Mouse (Mus musculus) kidney, postnatal 10 days (tissue): Measurements from ENCODE around the gene Srrm3.

Source experiments
- DNase-seq: peaks from one replicate; pipeline ENCODE4 v3.0.0; 2021; ENCODE audit warnings: mixed read lengths

Srrm3 gene

DNA sequence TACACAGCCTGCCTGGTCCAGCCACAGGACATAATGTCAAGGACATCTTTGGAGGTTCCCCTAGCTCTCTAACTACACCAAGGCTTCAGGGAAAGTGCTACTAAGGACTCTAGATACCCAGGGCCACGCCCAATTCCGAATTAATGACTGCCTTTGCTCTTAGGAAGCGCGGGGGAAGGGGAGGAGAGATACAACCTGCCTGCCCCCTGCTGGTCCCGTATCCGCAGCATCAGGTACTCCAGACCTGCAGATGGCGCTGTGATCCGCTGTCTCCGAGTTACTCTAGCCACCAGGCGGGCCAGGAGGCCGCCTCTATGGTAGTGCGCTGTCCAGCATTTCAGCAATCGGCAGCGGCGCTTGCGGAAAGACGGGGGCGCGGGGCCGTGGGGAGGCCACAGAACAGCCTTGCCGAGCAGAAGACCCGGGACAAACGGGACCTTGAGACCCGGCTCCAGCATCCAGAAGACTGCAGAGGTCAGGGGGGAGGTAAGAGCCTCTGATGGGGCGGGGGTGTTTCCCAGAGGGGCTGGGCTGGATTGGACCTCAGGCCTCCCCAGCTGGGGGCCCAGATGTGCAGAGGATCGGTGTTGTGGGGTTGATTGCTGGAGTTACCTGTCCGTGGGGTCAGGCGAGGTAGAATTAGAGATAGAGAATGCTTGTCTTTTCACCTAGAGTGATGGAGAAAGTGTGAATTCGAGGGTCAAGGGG is at the start of gene Srrm3:
TSS of gene Srrm3 (plus strand) at position 336 of the 708 bp plus-strand sequence.
- DNase-seq: peak; percentile 95

DNA sequence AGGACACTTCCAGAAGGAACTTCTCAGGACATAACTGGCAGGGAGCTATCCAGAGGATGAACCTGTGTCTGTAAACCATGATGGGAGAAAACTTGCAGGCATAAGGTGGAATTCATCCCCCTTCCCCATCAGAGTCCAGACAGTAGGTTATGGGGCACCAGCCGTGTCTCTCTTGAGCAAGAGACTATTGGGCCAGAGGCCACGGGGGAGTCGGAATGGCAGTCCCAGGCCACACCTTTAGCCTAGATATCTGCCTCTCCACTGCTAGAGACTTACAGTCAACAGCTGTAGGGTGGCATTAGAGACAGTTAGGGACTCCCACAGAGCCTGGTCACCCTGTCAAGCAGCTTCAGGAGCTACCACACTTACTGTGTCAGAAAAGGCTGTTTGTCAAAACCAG is 44.8 kb upstream of the Srrm3 start:
- DNase-seq: no peak

DNA sequence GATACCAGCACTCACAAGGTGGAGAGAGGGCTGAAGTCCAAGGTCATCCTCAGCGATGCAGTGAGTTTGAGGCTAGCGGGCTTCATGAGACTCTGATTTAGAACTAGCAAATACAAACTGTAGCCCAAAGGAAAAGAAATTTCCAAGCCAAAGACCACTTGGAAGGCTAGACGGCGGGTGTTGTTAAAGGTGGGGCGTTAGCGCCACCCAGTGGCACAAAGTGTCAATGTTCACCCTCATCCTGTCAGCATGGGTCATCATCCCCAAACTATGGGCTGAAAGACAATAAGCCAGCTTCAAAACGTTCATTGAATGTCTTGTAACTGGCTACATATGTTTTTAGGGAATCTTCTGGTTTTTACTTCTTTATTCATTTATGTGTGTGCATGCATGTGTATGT is 43.2 kb upstream of the Srrm3 start:
- peak; percentile 86 for DNase-seq

DNA sequence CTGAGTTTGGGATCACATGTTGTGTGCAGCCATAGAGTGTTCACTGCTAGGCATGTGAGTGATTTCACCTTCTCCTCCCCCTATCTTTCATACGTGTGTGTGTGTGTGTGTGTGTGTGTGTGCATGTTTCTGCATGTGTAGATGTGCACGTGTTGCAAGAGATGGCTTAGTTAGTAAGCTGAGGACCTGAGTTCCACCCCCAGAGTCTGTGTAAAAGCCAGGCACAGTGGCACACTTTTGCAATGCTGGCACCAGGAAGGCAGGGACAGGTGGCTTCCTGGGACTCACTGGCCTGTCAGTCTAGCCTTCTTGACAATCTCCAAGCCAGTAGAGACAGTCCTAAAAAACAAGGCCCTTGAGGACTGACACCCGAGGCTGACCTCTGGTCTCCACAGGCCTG is 41.7 kb upstream of the Srrm3 start:
- DNase-seq: no peak

DNA sequence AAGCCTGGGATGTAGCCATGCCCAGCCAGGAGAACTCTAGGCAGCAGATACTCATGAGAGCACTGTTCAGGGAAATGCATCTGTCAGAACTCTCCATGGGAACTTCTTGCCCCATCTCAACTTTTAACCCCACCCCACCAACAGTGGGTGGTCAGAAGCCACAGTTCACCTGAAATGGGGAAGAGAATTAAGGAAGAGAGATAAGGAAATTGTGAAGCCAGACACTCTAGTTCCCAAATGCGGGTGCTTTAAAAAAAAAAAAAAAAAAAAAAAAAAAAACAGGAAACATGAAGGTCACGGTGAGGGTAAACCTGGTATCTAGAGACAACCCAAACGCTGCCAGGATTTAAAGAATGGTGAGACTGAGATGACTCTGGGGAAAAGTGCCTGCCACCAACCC is 34.2 kb upstream of the Srrm3 start:
- no peak for DNase-seq

DNA sequence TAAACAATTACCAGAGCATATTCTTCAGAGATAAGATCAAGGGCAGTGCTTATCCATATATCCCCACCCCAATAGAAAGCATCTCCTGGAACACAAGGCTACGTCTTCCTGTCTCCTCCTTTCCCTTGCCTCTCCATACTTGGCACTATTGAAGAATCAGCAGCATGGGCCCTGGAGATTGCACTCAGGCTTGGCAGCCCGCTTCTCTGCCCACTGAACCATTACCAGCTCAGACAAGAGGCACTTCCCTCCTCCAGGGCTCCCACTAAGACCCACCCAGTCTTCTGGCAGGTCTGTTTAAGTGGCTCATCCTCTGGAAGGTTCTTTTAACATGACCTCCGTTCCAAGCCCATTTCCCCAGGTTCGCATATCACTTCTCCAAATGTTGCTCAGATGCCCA is 30.1 kb upstream of the Srrm3 start:
- peak; percentile 39 for DNase-seq

DNA sequence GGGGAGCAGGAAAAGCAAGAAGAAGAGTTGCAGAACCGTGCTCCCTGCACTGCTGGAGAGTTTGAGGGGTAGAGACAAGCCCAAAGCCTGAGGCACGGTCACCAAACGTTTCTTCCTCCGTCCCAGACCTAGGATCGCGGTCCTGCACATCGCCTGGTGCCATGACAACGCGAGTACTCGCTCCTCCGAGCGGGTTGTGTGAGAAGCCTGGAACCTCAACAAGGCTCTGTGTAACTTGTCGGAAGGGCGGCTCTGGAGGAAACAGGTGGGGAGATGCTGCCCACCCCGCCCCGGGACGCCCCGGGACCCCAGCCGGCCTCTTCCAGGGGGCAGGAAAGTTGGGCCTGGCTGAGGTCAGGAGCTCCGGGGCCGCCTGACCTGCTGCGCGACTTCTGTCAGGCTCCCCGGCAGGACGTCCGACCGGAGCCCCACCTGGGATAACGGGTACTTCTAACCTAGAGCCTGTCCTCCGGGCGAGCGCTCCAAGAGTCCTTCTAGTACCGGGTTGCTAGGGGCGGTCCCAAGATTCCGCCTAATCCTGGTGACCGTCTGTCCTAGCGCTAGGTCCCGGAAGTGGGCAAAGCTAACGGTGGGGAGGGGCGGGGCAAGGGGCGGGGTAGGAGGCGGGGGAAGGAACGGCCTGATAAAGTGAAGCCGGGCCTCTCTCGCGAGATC is 28.8 kb upstream of the Srrm3 start, which contains the start of gene Styxl1:
TSS of gene Styxl1 (minus strand) at position 590 of the 675 bp plus-strand sequence.
- DNase-seq: no peak

DNA sequence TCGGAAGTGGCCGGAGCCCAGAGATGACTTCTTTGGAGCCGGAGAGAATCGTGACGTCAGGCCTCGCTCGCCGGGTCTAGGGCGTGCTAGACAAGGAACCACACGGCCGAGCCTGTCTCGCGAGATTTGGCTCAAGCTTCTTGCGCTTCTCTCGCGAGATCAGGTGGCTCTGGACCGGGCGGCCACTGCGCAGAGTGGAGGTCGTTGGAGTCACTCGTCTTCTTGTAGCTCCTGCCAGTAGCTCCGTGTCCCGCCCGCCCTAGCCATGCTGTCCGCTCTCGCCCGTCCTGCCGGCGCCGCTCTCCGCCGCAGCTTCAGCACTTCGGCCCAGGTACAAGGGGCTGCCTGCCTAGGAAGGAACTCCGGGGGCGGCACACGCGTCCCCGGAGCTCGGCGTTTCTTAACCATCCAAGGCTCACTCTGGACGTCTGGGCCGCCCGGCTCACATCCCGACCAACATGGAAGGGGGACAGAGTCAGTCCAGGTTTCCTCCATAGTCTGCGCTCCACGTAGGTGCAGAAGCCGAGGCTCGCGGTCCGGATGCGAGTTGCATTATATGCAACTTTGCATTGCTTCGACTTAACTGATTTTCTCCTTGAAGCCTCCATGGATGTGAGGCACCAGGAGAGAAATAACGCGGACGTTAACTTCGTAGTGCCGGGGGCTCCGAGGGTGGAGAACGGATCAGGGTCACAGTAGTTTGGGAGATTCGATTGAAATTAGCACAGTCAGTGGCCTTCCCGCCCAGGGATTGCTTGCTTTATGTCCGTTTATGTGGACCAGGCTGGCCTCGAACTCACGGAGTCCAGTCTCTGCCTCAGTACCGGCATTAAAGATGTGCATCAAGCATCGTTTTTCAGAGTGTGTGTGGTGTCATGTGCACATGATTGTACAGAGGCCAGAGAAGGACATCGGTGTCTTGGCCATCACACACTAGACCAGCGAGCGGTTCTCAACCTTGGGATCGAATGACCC is 27.9 kb upstream of the Srrm3 start, which contains the start of gene Mdh2:
TSS of gene Mdh2 (plus strand) at position 10 of the 975 bp plus-strand sequence.
- DNase-seq: peak; percentile 100

DNA sequence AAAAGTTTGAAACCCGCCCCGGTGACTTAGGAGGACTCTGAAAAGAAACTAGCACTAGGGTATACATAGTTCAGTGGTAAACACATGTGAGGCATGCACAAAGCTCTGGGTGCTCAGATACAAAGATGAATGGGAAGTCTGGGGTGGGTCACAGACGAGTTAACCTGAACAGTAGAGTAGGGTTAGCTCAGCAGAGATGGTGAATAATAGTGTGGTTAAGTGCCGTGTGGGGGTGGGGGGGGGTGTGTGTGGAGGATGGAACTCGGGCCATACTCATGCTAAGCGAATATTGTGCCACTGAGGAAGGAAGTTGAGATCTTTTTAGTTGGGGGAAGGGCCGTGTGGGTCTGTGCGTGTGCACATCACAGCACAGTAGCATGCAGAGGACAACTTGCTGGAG is 26.4 kb upstream of the Srrm3 start:
- DNase-seq: no peak

DNA sequence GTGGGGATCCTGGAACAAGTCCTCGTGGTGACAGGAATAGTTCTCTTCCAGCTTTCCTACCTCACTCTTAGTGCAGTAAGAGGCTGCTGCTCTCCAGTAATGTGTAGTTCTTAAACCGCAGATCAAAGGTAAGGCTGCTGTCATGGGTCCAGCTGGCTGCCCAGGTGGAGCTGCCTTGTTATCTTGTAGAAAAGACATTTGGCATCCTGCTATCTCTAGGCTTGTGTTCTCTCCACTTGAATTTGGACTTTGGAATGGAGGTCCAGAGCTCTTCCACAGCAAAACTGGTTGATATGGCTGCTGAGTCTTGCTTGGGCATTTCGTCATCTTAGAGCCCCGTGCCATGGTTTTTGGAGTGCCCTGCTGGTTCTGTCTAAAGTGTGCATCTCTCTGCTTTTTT is 23.8 kb upstream of the Srrm3 start:
- DNase-seq: no peak

DNA sequence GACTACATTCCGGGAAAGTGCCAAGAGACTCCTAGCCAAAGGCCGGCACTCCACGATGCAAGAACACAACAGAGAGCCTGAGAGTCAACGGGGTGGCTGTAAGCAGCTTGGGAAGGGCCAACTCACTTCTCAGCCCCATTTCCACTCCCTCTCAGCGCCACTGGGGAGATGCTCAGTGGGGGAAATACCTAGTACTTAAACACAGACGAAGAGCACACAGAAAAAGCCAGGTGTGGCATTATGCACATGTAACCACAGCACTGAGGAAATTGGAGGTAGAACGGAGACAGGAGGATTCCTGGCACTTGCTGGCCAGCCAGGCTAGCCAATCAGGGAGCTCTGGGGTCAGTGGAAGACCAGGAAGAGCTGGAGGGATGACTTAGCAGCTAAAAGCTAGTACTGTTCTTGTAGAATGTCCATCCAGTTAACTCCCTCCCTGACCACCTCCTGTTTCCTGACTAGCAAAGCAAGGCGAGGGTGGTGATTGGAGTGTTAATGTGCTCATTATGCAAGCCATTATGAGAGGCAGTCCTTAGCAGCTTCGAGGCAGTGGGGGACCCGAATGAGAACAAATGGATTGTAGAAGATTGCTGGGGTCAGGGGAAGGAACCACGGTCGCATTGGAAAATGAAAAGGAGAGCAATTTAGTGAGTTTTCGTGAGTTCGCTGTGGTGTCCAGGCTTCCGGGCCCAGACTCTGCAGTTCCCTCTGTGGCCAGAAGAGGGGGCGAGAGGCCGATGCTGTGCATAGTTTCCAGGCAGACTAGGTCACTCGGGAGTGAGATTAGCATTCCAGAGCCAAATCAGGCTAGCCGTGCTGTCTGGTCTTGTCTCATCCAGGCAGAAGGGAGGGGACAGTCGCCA is 12.5 kb upstream of the Srrm3 start:
- peak; percentile 93 for DNase-seq

DNA sequence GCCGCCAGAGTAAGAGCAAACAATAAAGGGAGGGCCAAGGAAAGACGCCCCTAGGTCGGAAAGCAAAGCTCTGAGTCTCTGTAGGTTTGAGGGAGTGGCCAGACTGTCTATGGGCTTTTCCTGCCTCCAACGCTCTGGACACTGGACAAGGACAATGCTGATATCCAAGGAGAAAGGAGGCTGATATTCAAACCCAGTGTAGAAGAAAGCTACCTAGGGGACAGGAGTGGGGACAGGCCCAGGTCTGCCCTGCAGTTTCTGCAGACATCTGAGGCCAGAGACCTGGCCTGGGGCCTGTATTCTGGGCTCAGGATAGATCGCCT is 11.9 kb upstream of the Srrm3 start:
- DNase-seq: no peak

DNA sequence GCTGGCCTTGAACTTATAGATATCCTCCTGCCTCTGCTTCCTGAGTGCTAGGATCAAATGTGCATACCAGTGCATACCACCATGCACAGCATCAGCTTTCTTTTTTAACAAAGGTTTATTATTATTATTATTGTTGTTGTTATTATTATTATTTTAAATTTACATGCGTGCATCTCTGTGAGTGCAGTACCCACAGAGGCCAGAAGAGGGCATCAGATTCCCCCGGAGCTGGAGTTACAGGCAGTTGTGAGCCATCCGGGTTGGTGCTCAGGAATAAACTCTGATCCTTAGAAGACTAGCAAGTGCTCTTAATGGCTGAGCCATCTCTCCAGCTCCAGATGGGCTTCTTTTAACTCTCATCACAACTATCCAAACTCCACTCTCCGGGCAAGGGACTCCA is 6.9 kb upstream of the Srrm3 start:
- peak; percentile 34 for DNase-seq

DNA sequence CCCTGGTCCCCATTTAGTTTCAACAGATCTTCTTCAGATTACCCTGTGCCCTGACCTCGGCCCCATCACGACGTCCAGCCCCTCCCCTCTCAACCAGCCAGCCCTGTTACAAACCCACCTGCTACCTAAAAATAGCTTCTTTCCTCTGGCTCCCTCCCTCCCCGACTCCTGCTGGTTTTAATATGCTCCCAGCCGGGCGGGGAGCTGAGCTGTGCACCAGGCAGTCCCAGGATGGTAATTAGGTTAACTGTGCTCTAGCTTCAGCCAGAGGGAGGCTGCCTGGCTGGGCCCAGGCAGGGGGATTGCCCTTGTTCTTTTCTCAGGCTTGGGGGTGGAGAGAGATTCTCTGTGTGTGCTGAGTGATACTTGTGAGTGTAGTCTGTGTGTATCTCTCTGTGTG is 5.8 kb upstream of the Srrm3 start:
- DNase-seq: no peak

DNA sequence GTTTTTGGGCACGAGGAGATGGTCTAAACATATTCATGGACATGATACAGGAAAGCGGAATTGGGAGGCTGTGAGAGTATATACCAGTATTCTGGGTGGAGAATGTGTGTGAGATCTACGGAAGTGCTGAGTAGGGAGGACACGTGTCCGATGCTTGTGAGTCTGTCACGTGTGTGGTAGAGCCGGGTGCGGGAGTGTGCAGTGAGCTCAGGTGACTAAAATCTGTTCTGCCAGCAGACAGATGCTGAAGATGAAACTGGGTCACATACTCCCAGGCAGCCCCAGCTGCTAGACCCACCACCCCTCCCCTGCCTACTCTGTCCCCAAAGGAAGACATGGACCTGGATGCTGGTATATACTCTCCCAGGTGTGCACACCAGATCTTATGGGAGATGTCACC is 4.0 kb upstream of the Srrm3 start:
- DNase-seq: no peak

DNA sequence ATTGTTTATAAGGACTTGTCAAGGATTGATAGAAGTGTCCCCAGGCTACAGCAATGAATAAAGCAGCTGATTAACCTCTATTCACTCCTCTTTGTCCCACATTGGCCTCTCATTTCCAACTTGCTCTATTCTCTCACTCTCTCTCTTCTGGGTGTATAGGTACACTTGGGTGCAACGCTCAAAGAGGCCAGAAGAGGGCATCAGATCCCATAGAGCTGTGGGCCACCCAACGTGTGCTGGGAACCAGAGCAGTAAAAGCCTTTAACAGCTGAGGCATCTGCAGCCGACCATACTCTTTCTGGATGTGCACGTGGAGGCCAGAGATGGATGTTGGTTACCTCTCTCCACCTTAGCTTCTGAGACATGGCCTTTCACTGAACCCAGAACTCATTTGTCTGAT is 3.6 kb upstream of the Srrm3 start:
- no peak for DNase-seq

DNA sequence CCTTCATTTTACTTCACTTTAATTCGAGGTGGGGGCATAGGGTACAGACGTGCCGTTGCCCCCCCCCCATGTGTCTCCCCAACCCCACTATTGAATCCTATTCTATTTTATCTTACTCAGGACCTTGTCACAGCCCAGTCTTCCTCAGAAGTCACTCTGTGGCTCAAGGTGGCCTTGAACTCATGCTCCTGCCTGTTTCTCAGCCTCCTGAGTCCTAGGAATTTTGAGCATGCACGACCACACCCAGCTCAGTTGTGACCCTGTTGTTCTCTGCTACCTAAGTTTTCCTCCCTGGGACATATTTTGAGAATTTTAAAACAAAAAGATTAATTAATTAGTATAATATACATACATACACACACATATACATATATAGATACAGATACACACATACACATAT is 3.0 kb upstream of the Srrm3 start:
- no peak for DNase-seq

DNA sequence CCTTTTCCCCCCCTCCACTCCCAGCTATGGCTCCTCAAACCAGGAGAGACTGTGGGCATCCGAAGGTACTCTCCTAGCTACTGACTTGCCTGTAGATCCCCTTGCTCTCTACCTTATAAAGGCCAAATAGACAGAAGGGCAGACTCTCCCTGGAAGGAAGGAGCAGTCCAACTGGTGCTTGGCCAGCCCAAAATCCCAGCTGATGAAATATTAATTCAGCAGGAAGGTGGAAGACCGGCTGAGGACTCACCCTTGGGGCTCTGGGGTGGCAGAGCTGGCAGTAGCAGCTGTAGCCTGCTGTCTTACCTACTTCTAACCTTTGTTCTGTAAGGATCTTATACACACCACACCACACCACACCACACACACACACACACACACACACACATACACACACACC is 2.0 kb upstream of the Srrm3 start:
- no peak for DNase-seq

DNA sequence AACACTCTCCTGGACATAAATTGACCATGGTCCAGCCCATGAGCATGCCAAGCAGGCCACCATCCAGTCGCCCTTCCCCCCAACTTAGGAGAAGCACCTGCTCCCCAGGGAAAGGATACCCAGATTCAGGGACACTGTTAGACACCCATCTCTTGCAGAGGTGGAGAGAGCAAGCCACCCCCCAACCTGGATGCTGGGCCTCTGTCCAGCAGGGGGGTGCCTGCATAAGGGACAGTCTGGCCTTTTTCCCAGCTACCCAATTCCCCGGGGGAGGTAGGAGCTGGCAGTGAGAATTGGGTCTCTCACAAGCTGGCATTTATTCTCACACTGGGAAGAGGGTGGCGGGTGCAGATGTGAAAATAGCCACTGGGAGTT is 560 bp downstream of the Srrm3 start:
- DNase-seq: no peak

DNA sequence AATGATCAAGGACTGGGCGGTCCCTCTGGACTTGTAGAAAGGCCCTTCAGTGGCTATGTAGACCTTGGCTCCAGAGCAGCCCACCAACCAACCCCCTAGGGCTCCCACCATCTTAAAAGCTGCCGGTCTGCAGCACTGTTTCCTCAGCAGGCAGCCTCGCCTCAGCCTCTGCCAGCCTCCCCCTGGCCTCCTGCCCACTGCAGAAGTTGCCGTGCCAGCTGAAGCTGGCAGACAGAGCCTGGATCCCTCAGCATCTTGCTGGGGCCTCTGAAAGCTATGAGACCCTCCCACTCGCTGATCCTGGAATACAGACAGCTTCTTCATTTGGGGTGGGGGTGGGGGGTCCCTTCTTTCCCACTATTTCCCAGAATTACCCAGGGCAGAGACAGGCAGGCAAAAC is 6.3 kb downstream of the Srrm3 start:
- no peak for DNase-seq

DNA sequence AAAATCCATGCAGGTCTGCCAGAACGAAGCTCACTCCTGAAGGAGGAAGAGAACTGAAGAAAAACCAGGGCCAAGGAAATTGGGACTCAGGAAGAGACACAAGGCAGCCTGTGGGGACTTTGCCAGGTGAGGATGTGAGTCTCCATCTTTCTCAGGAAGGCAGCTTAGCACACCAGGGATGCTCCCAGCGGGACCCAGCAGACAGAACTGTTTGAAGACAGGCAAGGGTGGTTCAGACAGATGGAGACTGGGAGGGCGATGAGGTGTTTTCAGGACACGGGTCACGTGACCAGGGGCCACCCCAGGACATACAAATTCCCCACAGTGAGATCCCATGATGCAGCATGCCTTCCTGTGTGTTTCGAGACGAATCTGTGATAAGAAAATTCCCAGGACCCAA is 11.8 kb downstream of the Srrm3 start:
- no peak for DNase-seq

DNA sequence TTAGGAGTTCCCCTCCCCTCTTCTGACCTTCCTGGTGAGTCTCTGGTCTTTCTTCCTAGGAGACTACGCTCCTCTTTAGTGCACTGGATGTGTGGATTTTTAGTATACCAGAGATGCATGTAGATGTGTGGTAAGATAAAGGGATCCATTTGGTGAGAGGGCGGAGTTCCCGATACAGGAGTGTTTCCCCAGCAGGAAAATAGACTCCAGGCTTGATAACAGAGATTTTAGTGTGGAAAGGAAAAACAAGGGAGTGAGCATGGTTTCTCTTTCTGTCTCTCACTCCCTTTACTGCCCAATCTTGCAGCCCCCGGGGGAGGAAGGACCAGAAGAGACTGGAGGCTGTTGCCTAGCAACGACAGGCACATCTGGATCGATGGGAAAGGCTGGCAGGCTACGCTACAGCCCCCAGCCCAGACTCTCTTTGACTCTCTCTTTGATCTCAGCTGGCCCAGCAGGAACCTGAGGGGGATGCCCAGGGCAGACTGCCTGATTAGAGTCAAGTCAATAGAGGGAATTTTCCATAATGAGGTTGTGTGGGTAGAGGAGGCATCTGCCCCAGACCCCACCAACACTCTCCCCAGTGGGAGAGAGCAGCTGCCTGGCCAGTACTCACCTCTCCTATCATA is 15.7 kb downstream of the Srrm3 start:
- no peak for DNase-seq
